Mouse (Mus musculus) heart, postnatal 36 days (tissue): Measurements from ENCODE around the gene Vmn1r26. TPM values are rescaled to one million over a fixed set of nuclear protein-coding genes. Genes with fewer than 3 reads are reported as not detected.
"Not testable (repeated sequence)": the region's sequence is repeated elsewhere in the genome, so short reads cannot be mapped to it uniquely, and the experiment has no call there.

Source experiments
- DNase-seq, 2 experiments: peaks; one replicate each; pipeline ENCODE4 v3.0.0; 2021 to 2022
- intact Hi-C: fragments of 180-260 bp; cut with DNase I; formaldehyde crosslinking; loops from one replicate; pipeline ENCODE4 v1.15.1; 2025
- total RNA-seq, 2 experiments: library from RNA; stranded (reverse); gene quantifications; 2 replicates each; pipeline ENCODE4 v1.2.3; 2021

Gene Vmn1r26
- total RNA-seq, result not detected

DNA sequence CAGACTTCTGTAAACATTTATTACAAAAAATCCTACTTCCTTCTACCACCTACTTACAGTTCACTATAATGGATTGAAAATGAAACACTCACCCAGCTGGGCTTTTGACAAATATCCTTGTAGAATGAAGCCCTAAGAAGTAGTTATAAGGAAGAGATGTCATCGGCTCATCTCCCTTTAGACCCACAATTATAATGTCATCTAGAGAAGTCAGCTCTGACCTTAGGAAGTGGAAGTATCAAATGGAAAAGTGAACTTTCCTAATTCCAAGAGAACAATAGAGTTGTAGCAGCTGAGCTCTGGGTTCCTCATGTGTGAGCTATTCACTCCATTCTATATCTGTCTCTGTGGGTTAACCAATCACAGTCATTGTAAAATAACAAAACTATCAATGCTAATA is at the start of gene Vmn1r26:
TSS of gene Vmn1r26 (minus strand) at position 101 of the 400 bp plus-strand sequence.
- intact Hi-C loops, result no loop called here

DNA sequence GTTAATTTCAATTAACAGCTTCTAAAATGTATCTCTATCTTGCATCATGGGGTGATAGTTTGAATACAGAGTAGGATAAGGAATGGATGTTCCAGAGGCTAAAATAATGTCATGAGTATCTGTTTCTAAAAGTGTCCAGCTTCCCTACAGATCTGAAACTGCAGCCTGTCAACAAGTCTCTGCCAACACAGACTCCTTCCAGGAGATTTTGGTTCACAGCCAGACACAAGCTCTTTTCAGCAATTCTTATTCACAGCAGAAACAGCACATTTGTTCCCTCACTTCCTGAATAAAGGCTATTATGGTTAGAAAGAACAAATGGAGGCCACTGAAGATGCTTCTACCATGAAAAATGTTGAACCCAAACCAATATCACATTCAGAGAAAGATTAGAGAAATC is 29.1 kb upstream of the Vmn1r26 start:
- DNase-seq, result no peak
- intact Hi-C loops, result no loop called here

More for the DNA sequence above, at the start of gene Vmn1r26:
- no peak for DNase-seq

DNA sequence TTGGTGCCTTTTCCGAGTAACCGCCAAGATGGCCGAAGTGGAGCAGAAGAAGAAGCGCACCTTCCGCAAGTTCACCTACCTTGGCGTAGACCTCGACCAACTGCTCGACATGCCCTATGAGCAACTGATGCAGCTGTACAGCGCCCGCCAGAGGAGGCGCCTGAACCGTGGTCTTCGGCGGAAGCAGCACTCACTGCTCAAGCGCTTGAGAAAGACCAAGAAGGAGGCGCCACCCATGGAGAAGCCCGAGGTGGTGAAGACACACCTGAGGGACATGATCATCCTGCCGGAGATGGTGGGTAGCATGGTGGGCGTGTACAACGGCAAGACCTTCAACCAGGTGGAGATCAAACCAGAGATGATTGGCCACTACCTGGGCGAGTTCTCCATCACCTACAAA is 2.5 kb upstream of the Vmn1r26 start:
- intact Hi-C loops, DNase-seq: not testable (repeated sequence)

DNA sequence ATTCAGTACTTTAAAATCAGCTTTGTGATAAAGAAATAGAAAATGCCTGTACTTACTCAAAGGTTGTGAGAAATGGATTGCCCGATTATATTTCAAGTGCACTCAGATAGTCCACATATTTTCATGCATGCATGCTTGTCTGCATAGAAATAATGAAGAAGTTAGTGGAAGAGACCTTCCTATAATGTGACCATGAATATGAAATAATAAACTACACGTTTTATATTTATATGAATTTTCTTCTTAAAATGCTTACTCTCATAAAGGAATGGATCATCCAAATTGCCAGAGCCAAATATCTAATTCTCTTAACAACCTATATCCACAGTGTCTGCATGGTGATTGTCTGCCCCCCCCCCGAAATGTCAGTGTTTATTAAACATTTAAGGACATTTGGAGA is 34.2 kb downstream of the Vmn1r26 start, which contains the start of gene Vmn1r25:
TSS of gene Vmn1r25 (minus strand) at position 101 of the 400 bp plus-strand sequence.
- no peak for DNase-seq
- intact Hi-C loops, result no loop called here

DNA sequence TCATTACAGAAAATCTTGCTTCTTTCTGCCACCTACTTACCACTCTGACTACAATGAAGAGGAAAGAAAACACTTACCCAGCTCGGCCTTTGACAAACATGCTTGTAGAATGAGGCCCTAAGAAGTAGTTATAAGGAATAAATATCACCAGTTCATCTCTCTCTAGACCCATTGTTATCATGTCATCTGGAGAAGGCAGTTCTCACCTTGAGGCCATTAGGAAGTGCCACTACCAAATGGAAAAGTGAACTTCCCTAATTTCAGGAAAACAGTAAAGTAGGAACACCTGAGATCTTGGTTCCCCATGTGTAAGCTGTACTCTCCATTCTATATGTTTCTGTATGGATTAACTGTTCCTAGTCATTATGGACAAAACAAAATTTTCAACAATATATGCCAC is 53.6 kb downstream of the Vmn1r26 start, which contains the start of gene Vmn1r24:
TSS of gene Vmn1r24 (minus strand) at position 101 of the 400 bp plus-strand sequence.
- DNase-seq, intact Hi-C loops: not testable (repeated sequence)

Other genes starting within 250 kb of the Vmn1r26 start
- gene Vopp1, start 190.0 kb downstream of the Vmn1r26 start, total RNA-seq, result 10 to 100 TPM; 18.9 to 20.3 TPM
- gene Vmn1r21, start 164.8 kb downstream of the Vmn1r26 start, total RNA-seq, result not detected
- not detected for gene Vmn1r22, start 107.1 kb downstream of the Vmn1r26 start, total RNA-seq
- gene Vmn1r23, start 88.3 kb downstream of the Vmn1r26 start, total RNA-seq, result not detected
- gene Vmn1r24, start 53.7 kb downstream of the Vmn1r26 start, total RNA-seq, result not detected
- not detected for gene Vmn1r25, start 34.3 kb downstream of the Vmn1r26 start, total RNA-seq
- gene Vmn1r27, start 203.7 kb upstream of the Vmn1r26 start, total RNA-seq, result not detected
- not detected for gene Vmn1r28, start 246.9 kb upstream of the Vmn1r26 start, total RNA-seq